Mouse (Mus musculus) adrenal gland, postnatal 25 days (tissue): ENCODE data around the gene Slit3. TPM values are rescaled to one million over a fixed set of nuclear protein-coding genes. Genes with fewer than 3 reads are reported as not detected.

ENCODE experiments used
- DNase-seq: peaks from one replicate; pipeline ENCODE4 v3.0.0; 2021; ENCODE audit warnings: mixed read lengths
- total RNA-seq: library from RNA; stranded (reverse); gene quantifications from 2 replicates; pipeline ENCODE4 v1.2.3, GENCODE M21; 2021

The Slit3 gene
- total RNA-seq, 1 experiment from 2014 or later = 40.6 TPM

DNA sequence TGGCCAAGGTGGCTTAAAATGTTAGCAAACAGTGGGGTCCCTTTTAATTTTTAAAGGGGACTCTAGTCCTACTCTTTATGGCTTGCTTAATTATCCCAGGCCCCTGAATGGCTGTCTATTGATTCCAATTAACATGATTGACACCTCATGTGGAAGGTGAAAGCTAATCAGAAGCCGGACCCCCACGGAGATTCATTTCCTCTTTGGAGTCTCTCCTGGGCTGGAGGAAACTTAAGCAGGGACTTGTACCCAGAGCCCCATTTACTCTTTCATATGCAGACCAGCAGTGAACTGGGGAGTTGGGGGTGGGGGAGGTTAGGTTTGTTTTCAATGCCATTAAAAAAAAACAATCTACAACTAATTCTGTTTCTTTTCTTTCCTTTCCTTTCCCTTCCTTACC, 230.4 kb downstream of the Slit3 start:
- DNase-seq = no peak

DNA sequence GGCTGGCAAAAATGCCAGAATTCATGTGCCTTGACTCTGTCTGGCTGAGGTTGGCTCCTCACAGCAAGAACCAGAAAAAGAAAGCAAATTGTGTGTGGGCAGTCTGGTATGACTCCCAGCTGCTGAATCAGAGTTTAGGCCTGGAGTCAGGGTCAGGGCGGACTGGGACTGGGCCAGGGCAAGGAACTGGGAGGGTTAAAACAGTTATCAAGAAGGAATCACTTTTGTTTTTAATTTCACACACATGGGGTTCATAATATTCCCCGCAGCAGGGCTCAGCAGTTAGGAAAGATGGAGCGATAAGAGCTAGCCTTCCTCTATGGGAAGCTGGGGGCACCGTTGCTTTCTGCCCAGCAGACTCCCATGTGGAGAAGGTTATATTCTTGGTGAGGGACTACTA, 234.8 kb downstream of the Slit3 start:
- peak; percentile 22 for DNase-seq

DNA sequence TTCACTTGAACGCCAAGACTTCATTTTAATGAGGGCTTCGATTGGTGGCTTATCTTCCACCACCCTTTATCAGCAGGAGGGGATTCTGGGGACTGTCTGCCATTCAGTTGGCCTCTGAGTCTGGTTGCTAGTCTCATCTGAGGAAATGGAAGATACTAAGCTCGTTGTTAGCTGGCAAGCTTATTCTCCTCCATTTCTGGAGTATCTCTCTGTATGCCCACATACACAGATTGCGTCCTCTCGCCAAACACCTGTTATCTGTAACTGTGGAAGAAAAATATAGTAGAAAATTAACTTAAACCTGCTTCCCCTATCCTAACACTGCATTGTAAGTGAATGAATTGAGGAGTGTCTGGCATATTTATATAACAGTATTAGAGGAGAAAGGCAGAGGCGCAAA, 240.0 kb downstream of the Slit3 start:
- DNase-seq = no peak

DNA sequence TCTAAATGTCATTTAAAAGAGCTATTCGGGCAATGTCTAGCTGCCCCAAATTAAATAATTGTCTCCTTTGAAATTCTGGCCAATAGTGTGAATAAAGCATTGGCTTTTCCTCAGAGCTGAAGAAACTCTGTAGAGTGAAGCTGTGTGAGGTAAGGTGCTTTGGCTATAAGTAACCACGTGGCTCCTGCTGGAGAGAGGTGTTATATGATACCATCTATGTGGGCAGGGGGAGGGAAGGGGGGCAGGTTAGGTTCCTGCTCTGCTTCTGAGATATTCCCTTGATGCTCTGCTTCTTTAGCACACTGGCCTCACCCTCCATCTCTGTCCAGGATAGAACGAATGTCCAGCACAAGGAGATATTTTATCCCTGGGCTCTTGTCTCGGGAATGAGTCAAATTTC, 242.0 kb downstream of the Slit3 start:
- no peak for DNase-seq

DNA sequence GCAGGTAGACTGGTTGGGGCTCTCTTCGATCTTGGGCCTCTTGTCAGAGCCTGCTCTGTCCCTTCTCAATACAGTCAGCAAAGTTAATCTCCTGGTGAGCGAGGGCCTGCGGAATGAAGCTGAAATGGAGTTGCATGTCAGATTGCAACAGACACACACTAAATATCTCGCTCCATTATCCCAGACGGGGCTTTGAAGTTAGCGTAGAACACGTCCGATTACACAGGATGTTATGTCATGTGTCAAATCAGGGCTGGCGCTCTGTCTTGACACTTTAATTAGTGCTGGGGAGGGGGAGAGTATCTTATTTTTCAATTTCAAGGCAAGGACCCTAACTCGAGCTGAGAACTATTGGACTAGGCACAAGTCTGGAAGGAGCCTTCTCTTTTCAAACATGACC, 243.4 kb downstream of the Slit3 start:
- no peak for DNase-seq

DNA sequence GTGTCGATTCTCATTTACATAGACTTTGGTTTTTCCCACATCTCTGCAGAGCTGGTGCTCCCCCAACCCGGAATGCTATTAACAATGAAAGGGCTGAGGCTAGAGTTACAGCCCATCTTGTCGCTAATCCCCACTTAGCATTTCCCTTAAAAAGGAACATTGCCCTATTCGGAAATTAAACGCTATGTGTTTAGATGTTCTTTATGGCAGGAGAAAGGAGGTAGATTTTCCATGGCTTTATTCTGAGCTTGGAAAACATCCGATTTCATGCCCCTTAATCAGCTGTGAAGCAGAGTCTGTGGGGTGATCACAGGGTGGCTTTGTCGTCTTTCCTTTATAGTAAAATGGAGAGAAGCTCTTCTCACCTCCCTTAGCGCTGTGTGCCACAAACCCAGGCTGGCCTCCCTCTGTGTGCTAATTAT, 244.5 kb downstream of the Slit3 start:
- DNase-seq = no peak

DNA sequence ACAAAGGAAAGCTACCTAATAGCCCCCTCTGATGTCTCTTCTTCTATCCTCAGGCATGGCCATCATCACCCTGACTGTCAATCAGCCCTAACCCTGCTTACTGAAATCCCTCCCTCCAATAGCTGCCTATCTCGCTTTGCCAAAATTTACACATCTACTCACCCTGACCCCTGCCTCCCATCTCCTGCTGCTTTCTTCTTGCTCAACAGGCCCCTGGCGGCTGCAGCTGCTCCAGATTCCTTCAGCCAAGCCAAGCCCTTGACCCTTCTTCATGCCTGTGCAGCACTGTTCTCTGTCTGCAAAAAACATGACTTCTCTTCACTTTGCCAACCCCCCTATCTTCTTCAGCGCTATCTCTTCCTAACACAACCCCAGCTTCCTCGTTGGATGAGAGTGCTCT, 245.6 kb downstream of the Slit3 start:
- DNase-seq = no peak

DNA sequence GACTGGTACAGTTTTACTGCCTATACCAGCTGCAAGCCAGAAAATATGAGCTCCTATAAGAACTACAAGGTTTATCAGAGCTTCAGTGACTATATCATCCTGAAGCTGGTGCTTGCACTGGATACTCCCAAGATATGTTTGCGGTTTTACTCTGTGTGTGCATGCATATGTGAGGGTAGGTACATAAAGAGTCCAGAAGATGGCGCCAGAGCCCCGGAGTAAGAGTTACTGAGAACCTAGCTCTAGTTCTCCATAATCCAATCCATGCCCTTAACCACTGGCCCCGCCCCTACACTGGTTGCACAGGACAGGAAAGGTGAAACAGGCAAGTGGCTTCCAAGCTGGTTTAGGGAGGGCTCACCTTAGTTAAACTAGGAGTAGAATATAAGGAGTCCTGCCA, 246.2 kb downstream of the Slit3 start:
- no peak for DNase-seq

DNA sequence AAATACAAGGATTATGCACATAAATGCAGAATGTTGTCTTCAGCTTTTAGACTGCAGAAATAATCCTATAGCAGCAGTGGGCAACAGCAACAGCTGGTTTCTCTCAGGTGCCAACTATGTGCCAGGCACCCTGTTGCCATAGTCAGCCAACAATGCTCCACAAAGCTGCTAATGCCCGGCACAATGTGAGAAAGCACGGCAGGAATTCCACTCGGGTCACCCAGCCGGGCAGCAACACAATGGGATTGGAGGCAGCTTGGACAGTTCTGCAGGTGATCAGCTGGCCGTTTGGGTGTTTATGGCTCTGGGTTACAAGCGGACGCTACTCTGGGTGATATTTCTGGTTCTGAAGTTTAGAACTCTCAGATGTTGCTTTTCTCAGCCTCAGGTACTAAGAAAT, 248.9 kb downstream of the Slit3 start:
- no peak for DNase-seq

DNA sequence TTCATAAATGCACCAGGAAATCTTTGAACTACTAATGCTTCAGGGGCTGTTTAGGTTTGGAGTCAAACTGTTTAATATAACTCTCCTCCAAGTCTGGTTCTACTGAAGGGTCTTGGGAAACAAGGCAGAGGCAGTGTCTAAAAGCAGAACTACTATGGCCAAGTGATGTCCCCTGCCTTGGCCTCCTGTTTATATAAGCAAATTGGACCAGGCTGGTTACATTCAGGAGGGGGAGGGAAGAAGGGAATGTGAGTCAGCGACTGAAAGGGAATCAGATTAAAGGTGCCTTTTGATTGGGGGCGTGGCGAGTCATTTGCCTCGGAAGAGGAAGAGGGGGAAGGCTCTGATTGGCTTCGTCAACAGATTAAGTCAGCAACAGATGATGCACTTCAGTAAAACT, 249.7 kb downstream of the Slit3 start:
- DNase-seq = no peak

DNA sequence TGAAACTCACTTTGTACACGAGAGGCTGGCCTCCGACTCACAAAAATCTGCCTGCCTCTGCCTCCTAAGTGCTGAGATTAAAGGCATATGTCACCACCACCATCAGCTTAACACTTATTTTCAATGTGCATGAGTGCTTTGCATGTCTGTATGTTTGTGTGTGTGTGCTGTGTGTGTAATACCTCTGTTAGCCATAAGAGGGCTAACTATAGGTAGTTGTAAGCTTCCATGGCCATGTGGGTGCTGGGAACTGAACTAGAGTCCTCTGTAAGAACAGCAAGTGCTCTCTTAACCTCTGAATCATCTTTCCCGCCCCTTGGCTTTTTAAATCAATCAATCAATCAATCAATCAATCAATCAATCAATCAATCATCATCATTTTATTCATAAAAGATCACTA, 251.4 kb downstream of the Slit3 start:
- DNase-seq = no peak

DNA sequence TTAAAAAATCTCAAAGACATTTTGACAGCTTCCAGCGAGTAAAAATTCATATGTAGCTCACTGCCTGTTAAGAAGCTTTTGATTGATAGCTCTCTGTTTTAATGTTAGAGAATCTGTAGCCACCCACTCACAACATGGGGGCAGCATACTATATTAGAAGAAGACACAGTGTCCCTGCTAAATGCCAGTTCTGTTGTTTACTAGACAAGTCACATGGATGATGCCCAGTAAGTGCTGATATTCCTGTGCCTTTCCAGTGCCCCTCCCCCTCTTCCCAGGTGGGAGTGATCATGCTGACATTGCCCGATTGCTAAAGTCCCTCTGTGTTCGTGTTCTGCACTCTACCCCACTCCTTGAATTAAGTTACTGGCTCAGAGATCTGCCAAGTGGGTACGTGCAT, 254.0 kb downstream of the Slit3 start:
- no peak for DNase-seq

DNA sequence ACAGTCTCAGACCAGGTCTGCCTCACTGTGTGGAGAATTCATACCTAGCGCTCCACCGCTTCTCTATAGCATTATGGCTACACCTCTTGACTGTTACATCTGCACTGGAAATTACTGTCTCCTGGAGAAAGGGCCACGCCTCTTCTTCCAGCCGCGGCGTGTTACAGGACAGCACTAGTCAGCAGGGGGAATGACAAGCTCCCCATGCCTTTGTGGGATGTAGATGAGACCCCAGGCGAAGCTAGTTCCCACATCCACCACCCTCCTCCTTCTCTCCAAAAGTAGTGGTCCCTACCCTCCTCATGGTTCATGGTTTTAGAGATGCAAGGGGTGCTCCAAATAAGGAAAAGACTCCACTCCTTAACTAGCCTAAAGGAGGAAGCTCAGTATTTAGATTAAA, 257.8 kb downstream of the Slit3 start:
- DNase-seq = no peak

DNA sequence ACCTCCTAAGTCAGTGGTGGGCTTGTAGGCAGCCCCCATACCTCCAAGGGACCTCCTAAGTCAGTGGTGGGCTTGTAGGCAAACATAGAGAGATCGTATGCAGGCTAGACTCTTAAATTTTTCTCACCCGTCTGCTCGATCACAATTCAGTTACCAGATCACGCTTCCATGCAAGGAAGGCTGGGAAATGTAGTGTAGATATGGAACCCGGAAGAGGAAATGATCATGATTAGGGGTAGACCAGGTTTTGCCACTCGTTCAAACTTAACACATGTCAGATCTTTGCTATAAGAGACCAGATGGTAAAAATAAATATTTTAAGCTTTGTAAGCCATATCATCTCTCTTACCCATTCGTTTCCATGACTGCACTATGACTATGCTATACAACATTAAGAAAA, 258.4 kb downstream of the Slit3 start:
- no peak for DNase-seq

DNA sequence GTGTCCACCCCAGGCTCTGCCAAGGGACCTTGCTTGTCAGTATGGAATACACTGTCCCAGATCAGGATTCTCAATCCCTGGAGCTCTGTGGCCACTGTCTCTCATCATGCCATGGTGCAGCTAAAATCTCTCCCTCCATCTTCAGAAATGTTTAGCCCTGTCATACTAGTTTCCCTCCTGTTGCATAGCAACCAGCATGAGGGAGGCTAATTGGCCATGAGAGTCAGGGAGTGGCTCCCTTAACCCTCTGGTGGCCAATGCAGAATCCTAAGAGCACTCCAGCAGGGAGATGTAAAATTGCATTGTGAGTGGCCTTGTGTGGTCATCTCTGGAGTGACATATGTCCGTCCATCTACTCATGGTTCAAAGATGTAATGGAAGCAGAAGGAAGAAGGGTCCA, 259.7 kb downstream of the Slit3 start:
- DNase-seq = no peak

DNA sequence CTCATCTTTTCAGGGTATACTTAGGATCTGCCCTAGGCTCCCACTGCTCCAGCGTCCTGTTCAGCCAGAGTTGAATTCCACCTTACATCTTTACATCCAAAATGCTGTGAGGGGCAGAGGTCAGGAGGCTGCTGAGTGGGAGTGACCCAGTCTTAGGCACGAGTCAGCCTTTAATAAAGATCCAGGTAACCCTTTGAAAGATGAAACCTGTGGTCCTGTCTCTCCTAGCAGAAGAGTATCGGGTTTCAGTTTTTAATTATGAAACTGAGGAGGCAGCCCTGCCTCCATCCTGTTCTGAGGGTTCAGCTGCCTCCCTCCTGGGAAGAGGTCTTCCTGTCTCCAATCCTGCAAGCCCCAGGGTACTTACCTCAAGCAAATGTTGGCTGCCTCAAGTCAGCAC, 264.4 kb downstream of the Slit3 start:
- DNase-seq = no peak

DNA sequence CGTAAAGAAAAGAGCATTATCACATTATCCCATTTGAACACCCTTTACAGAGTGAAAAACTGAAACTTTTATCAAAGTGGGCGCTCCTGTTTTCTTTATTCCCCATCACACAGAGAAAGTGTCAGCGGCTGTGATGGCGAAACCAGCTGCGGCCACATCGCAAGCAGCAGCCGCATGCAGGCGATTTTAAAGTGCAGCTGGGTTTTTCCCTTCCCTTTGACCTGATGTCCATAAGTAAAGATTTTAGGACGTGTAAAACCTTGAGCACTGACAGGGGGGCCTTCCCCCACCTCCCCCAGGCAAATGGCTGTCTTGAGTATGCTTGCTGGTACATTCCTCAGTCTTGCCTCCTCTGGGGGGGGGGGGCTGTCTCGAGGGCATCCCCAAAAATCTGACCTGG, 266.8 kb downstream of the Slit3 start:
- DNase-seq = no peak

DNA sequence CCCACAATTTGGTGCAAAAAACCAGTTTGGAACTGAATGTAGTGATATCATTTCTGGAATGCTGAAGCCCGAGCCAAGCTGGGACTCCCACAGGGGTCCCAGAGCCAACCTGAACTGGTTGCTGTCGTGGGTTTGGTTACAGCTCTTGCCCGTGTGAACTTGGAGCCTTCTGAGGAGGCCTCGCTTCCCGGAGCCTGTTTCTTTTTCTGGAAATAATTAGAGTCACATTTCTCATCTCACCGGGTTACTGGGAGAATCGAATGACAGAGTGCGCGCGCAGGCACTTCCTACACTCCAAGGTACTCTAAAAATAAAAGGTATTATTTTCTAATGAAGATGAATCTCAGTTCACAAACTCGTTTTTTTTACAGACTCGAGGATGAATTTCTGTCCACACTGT, 267.4 kb downstream of the Slit3 start:
- DNase-seq = no peak

DNA sequence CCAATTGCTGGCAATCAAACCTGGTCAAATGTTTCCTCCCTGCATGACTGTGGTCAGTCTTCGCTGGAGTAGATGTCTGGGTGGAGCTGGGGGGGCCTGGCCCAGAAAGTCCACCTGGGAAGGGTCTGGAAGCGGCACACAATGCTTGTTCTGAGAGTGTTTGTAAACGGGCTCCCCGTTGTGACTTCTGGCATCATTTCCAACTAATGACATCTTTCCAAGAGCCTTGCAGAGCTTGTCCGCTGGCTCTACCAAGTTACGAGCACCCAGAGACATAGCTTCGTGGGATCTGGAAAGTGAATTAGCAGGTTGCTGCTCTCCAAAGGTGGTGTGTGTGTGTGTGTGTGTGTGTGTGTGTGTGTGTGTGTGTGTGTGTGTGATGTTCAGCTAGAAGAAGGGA, 268.3 kb downstream of the Slit3 start:
- DNase-seq = no peak

DNA sequence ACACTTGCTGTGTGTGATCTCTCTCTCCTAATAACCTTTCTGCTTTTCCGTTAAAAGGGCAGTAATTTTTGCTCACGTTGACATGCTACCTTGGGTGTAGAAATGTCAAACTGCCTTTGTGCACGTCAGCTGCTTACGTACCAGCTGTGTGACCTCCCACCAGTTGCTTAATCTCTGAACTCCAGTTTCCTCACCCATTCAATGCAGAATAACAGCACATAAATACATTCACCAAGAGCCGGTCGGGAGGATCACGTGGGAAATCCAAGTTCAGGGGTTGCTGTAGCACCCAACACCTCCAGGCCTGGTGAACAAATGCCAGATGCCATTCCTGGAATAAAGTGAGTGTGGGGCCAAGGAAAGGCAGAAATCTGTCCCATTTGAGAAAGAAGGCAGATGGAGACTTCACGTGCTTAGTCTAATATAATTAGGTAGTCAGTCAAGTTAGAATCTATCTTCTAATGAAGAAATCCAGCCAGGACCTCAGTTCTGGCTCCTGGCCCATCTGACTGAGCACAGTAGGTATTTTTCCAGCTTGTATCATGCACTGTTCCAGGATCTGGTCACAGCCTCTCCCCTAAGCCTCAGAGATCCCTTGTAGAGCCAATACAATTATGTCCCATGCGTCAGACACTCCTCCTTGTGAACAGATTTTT, 268.9 kb downstream of the Slit3 start:
- DNase-seq = no peak

DNA sequence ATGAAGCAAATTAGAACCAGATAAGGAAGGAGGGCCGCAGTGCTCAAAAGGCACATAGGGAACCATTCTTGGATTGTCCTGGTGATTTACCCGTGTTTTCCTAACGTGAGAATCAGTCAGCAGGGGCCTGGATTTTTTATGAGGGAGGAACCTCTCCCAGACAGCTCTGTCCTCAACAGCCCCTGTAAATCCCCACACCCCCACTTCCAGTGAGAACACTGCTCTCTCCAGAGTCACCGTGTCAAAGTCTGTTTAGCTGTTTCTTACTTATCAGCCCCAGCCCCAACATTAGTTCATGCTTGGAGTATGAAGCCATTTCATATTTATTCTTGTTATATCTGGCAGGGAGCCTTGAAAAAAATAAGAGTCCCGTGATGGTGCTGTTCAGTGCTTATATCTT, 272.8 kb downstream of the Slit3 start:
- DNase-seq = no peak

DNA sequence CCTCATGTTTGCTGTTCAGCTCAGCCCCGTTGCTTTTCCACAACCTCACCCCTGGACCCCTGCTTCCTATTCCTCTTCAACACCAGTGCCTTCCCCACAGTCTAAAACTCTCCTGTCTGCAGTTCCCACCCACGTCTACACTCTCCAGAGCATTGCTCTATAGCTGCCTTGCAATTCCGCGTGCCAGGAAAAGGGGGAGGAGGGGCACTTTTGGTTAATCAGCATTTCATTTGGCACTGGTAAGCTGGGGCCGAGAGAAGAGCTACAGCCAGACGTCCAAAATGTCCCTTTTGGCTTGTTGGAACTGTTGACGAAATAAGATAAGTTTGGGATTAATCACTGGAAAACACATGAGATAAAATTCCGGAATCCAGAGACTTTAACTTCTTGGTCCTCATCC, 274.4 kb downstream of the Slit3 start:
- no peak for DNase-seq

DNA sequence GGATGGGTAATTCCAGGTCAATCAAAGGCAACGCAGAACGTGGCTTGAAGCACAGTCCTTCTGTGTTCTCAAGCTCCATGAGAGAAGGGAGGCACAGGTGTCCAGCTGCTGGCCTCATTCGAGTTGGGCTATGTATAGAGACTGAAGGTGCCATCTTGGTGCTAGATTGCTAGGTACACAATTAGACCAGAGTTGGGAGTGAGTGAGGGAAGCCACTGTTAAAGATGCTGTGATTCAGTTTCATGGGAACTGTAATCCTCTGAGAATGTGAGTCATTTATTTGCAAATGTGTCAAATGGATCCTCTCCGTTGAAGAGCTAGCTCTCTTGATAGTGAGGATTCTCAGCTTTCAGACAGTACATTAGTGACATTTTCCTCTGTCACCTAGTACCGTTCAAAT, 277.3 kb downstream of the Slit3 start:
- no peak for DNase-seq

DNA sequence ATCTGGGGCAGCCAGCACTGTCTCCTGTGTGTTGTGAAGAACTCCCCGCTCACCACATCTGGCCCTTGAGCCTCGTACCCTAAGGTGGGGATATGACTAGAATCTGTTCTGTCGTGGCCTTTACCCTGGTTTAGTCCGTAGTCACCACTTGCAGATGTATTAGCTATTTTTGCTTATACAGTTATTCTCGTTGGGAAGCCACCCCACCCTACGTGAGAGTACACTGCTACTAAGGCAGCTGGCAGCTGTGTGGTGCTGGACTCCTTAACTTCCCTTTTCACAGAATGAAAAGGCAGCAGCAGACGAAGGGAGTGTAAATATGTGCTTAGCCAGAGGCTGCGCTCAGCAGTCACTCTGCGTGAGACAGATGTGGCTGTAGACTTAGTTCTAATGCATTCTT, 282.5 kb downstream of the Slit3 start:
- DNase-seq = no peak

DNA sequence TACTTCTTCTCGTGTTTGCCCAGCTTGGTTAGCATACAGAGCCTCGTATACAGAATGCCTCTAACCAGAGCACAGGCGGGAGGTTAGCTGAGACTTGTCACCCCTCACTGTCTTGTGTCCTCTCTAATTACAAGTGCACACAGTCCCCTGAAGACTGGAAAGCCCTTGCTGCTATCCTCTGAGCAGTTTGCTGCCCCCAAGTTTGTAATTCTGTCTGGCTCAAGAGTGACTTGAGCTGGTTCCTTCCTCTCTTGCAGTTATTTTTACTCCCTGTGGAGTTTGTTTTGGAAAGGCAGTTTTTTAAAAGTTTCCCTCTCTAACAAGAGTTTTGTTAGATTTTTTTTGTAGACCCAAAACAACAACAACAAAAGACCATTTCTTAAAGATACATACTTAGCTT, 285.0 kb downstream of the Slit3 start:
- no peak for DNase-seq
